Mouse (Mus musculus) intestine, embryonic 15.5 days (tissue): ENCODE measurements around the gene Zbtb38. TPM values are rescaled to one million over a fixed set of nuclear protein-coding genes. Genes with fewer than 3 reads are reported as not detected.
A peak's percentile ranks its signal among the peaks of the same experiment; 100 is the strongest.
"Not testable (repeated sequence)": the region's sequence is repeated elsewhere in the genome, so short reads cannot be mapped to it uniquely, and the experiment has no call there.

Experiments
- ATAC-seq: fragments of 200-750 bp; cut with Nextera tagmentation; 2 replicates; pipeline ENCODE4 v1.8.0; 2017; ENCODE audit warnings: moderate TSS enrichment, moderate library complexity
- H3K27ac ChIP-seq: fragments of 300-500 bp; sonication (generic); 2 replicates; pipeline ENCODE4 v1.5.1; 2015; ENCODE audit warnings: mild to moderate bottlenecking, inconsistent platforms
- H3K27me3 ChIP-seq: fragments of 300-500 bp; sonication (generic); replicated peaks from 2 replicates; pipeline ENCODE4 v1.6.1; 2015; ENCODE audit warnings: inconsistent platforms
- H3K36me3 ChIP-seq: fragments of 300-500 bp; sonication (generic); 2 replicates; pipeline ENCODE4 v1.6.1; 2015; ENCODE audit warnings: inconsistent platforms
- H3K4me1 ChIP-seq: fragments of 300-500 bp; sonication (generic); replicated peaks from 2 replicates; pipeline ENCODE4 v1.6.1; 2015; ENCODE audit warnings: inconsistent platforms
- H3K4me2 ChIP-seq: fragments of 300-500 bp; sonication (generic); replicated peaks from 2 replicates; pipeline ENCODE4 v1.6.1; 2015; ENCODE audit warnings: mild to moderate bottlenecking, inconsistent platforms
- H3K4me3 ChIP-seq: fragments of 300-500 bp; sonication (generic); replicated peaks from 2 replicates; pipeline ENCODE4 v1.5.1; 2015; ENCODE audit warnings: inconsistent platforms
- H3K9ac ChIP-seq: fragments of 300-500 bp; sonication (generic); 2 replicates; pipeline ENCODE4 v1.6.1; 2015; ENCODE audit warnings: inconsistent platforms
- H3K9me3 ChIP-seq: fragments of 300-500 bp; sonication (generic); 2 replicates; pipeline ENCODE4 v1.6.1; 2016; ENCODE audit warnings: inconsistent platforms
- WGBS: fragments of 180-500 bp; shearing (Covaris S2); methylation state at CpG from one replicate; pipeline ENCODE4 v1.1.7; 2015; 5-methylcytosine and 5-hydroxymethylcytosine counted together
- polyA plus RNA-seq: library from polyadenylated mRNA; unstranded; fragments of >200 nt; fragmentation: Nextera tagmentation; extraction: Ambion mirVana; gene quantifications from 2 replicates; pipeline ENCODE4 v1.2.1, GENCODE M21; 2015

Gene Zbtb38
- polyA plus RNA-seq, 1 experiment from 2014 or later = 22.9 TPM

GRCm38 (mm10) chr9:96677711-96678110 lies 74.9 kb downstream of the Zbtb38 start:
- not testable (repeated sequence) for H3K4me2 ChIP-seq, H3K4me3 ChIP-seq, H3K27ac ChIP-seq, H3K9me3 ChIP-seq, H3K9ac ChIP-seq, H3K27me3 ChIP-seq, H3K36me3 ChIP-seq, ATAC-seq, H3K4me1 ChIP-seq
- WGBS = 78% methylated on average over 5 of the region's 5 CpGs

DNA sequence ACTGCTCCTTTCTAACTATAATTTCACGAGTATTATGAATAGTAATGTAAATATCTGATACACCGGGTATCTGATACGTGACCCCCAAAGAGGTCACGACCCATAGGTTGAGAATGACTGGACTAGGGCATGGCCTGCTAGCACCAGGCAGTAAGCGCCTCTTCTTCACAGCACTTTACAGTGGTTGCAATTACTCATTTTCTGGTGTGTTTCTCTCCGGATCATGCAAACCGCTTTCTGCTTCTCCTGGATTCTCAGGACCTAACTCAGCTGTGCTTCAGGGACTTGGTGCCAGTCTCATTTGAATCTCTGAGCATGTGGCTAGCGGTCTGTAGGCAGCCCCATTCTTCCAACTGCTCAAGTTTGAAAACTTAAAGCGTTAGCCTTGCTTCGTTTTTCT lies 76.0 kb downstream of the Zbtb38 start:
- Histone ChIP-seq H3K9me3 (no peaks in the 10 kb centered on the region), H3K4me2 (no peak overlapping the region), H3K9ac (no peak overlapping the region), H3K4me3 (no peak overlapping the region), H3K27me3 (no peaks in the 10 kb centered on the region), H3K27ac (no peak overlapping the region), H3K4me1 (no peaks in the 10 kb centered on the region), H3K36me3 (no peaks in the 10 kb centered on the region)
- 86% methylated on average over 10 of the region's 10 CpGs for WGBS
- ATAC-seq = no peak

GRCm38 (mm10) chr9:96675763-96676640 lies 76.6 kb downstream of the Zbtb38 start:
- ATAC-seq = no peak
- Histone ChIP-seq H3K27ac (no peak overlapping the region), H3K36me3 (no peaks in the 10 kb centered on the region), H3K4me3 (no peak overlapping the region), H3K9ac (no peak overlapping the region), H3K4me2 (no peak overlapping the region), H3K27me3 (no peaks in the 10 kb centered on the region), H3K4me1 (no peaks in the 10 kb centered on the region), H3K9me3 (no peaks in the 10 kb centered on the region)
- WGBS = 86% methylated on average over 8 of the region's 8 CpGs

DNA sequence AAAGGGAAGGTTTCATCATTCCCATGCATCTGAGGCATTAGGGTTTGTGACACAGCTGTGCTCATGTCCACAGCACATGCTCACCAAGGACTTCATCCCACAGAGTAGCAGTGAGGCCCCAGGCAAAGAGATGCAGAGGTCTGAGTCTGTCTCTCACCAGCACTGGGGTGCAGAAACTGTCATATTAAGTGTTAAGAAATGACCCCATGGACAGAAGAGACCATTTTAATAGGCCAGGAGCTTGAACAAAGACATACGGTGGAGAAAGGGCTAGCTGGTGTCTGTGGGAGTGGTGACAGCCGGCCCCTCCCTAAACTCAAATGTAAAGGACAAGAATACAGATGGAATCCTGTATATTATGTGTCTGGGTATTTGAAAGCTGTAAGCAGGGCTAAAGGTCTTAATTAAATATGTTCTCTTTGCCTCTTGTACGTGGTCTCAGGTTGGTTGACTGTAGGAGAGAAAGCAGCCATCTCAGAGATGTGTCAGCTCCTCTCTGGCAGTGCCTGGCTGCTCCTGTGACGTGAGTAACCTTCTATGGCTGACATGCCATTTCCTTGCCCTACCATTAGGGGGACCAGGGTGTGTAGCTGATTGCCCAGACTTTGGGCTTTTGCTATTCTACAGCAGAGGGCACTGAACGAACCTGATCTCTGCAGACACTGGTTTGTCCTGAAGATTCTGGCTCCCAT lies 77.4 kb downstream of the Zbtb38 start:
- no peak overlapping the region for H3K27ac ChIP-seq
- no peak overlapping the region for H3K4me3 ChIP-seq
- no peaks in the 10 kb centered on the region for H3K36me3 ChIP-seq
- no peaks in the 10 kb centered on the region for H3K9me3 ChIP-seq
- no peak overlapping the region for H3K9ac ChIP-seq
- no peak overlapping the region for H3K4me2 ChIP-seq
- ATAC-seq = peak; percentile 85
- 44% methylated on average over 5 of the region's 5 CpGs for WGBS
- H3K4me1 ChIP-seq = no peaks in the 10 kb centered on the region
- H3K27me3 ChIP-seq = no peaks in the 10 kb centered on the region

DNA sequence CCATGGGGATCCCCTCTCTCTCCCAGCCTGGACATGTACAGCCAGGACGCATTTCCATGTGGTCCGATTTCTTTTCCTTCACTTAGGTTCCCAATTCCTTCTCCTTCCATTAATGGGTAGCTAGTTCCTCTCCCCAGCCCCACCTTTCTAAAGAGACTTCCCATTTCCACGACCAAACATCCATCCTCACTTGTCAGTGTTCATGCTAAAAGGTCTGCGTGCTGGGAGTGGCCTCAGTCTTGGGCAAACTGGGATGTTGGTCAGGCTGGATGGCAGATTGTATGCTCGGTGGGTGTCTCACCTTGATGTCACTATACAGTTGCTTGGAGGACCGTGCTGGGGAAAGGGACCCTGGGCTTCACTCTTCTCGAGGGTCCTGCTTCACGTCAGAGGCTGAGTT lies 78.3 kb downstream of the Zbtb38 start:
- Histone ChIP-seq H3K36me3 (no peaks in the 10 kb centered on the region), H3K4me3 (no peak overlapping the region), H3K27ac (no peak overlapping the region), H3K27me3 (no peaks in the 10 kb centered on the region), H3K9me3 (no peaks in the 10 kb centered on the region), H3K4me1 (no peaks in the 10 kb centered on the region), H3K9ac (no peak overlapping the region), H3K4me2 (no peak overlapping the region)
- no peak for ATAC-seq
- WGBS = 89% methylated on average over 8 of the region's 8 CpGs

DNA sequence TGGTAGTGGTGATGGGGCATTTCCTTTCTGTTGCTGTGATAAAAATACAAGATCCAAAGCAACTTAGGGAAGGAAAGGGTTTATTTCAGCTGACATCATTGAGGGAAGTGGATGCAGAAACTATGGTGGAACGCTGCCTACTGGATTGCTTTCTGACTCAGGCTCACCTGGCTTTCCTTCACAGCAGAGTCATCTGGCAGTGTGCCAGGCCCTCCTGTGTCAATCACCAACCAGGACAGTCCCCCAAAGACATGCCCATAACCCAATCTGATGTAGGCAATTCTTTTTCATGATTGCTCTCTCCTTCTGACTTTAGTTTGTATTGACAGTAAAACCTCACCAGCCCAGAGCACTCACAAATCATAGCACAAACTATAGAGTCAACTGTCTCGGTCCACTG lies 80.2 kb downstream of the Zbtb38 start:
- WGBS = 78% methylated on average over 2 of the region's 2 CpGs
- no peak for ATAC-seq
- H3K4me1 ChIP-seq = no peaks in the 10 kb centered on the region
- no peaks in the 10 kb centered on the region for H3K27me3 ChIP-seq
- no peak overlapping the region for H3K27ac ChIP-seq
- no peaks in the 10 kb centered on the region for H3K36me3 ChIP-seq
- no peaks in the 10 kb centered on the region for H3K9me3 ChIP-seq
- no peak overlapping the region for H3K9ac ChIP-seq
- H3K4me2 ChIP-seq = no peak overlapping the region
- no peak overlapping the region for H3K4me3 ChIP-seq

DNA sequence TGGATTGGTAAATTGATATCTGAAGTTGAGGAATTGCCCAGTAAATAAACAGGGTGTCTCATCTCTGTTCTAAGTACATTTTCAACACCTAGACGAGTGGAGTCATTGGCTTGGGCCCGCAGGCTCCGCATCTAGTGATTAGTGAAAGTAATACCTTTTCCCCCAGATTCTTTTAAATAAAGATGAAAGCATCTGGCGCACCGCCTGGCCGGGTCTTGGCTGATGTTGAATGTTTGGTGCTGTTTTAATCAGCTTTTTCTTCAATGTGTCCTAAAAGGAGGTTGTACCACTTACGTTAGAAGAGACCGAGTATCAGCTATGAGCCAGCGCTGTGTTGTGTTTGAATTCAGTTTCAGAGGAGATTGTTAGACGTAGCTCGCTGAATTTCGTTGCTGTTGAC lies 81.4 kb downstream of the Zbtb38 start:
- H3K27me3 ChIP-seq = no peaks in the 10 kb centered on the region
- no peak overlapping the region for H3K4me2 ChIP-seq
- no peak overlapping the region for H3K4me3 ChIP-seq
- WGBS = 93% methylated on average over 12 of the region's 12 CpGs
- no peaks in the 10 kb centered on the region for H3K36me3 ChIP-seq
- ATAC-seq = no peak
- H3K9me3 ChIP-seq = no peaks in the 10 kb centered on the region
- H3K4me1 ChIP-seq = no peaks in the 10 kb centered on the region
- H3K27ac ChIP-seq = no peak overlapping the region
- no peak overlapping the region for H3K9ac ChIP-seq

GRCm38 (mm10) chr9:96669877-96670276 lies 82.8 kb downstream of the Zbtb38 start:
- H3K27me3 ChIP-seq = no peaks in the 10 kb centered on the region
- H3K9ac ChIP-seq = no peak overlapping the region
- peak overlapping the region; percentile 15; the same call in 1 of the 2 replicates for H3K27ac ChIP-seq
- WGBS = 2% methylated on average over 15 of the region's 15 CpGs
- no peaks in the 10 kb centered on the region for H3K36me3 ChIP-seq
- no peaks in the 10 kb centered on the region for H3K9me3 ChIP-seq
- peak overlapping the region; percentile 23 for H3K4me3 ChIP-seq
- ATAC-seq = peak; percentile 100
- no peaks in the 10 kb centered on the region for H3K4me1 ChIP-seq
- peak overlapping the region; percentile 57 for H3K4me2 ChIP-seq

DNA sequence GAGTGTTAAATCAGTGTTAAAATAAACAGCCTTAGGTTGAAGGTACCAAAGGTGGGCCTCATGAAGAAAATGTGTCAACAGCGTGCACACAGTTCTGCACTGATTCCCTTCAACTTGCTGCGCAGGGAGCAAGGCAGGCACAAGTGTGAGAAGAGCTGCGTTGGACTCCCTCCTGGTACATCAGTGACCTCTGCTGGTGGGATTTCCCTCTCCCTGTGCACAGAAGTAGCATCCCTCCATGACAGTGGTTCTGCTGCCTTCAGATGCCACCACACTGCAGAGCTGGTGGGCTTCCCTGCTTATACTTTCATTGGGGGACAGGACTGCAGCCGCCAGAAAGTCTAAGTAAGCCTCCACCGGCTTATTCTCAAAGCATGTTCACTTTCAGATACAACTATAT lies 84.0 kb downstream of the Zbtb38 start:
- no peak overlapping the region for H3K4me2 ChIP-seq
- H3K27ac ChIP-seq = no peak overlapping the region
- H3K4me1 ChIP-seq = no peaks in the 10 kb centered on the region
- H3K36me3 ChIP-seq = no peaks in the 10 kb centered on the region
- no peak overlapping the region for H3K4me3 ChIP-seq
- no peaks in the 10 kb centered on the region for H3K9me3 ChIP-seq
- no peaks in the 10 kb centered on the region for H3K27me3 ChIP-seq
- no peak overlapping the region for H3K9ac ChIP-seq
- 47% methylated on average over 5 of the region's 5 CpGs for WGBS
- ATAC-seq = peak; percentile 46; the same call in 1 of the 2 replicates

GRCm38 (mm10) chr9:96660510-96661244 lies 92.0 kb downstream of the Zbtb38 start:
- H3K36me3 ChIP-seq = no peaks in the 10 kb centered on the region
- H3K4me1 ChIP-seq = 0 out of 2 replicates have a peak, but pooled peaks cover 5% of the 10 kb centered on the region
- no peaks in the 10 kb centered on the region for H3K9me3 ChIP-seq
- H3K4me3 ChIP-seq = no peak overlapping the region
- no peak overlapping the region for H3K27ac ChIP-seq
- ATAC-seq = no peak
- 67% methylated on average over 10 of the region's 10 CpGs for WGBS
- H3K27me3 ChIP-seq = no peaks in the 10 kb centered on the region
- no peak overlapping the region for H3K4me2 ChIP-seq
- H3K9ac ChIP-seq = no peak overlapping the region

DNA sequence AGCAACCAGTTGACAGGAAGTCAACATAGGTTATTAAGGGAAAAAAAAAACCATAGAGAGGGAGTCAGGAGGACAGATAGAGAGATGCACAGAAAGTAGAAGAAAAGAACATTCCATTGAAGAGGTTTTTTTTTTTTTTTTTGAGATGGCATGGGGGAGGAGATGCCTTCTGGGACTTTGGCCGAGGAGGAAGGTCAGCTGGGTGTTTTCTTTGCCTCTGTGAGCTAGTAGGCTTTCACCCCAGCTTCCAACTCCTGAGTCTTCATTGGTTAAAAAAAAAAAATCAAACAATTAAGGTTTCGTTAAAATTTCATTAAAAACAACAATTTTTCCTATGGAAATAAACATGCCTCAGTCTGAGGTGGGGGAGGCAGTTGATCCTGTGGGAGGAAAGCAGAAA lies 92.8 kb downstream of the Zbtb38 start:
- Histone ChIP-seq H3K4me1 (0 out of 2 replicates have a peak, but pooled peaks cover 5% of the 10 kb centered on the region), H3K27me3 (no peaks in the 10 kb centered on the region), H3K27ac (no peak overlapping the region), H3K4me3 (no peak overlapping the region), H3K4me2 (no peak overlapping the region), H3K9me3 (no peaks in the 10 kb centered on the region), H3K36me3 (no peaks in the 10 kb centered on the region), H3K9ac (no peak overlapping the region)
- WGBS = 66% methylated on average over 2 of the region's 2 CpGs
- ATAC-seq = no peak

- WGBS = 73% methylated on average over 4 of the region's 4 CpGs
These were observed 99.1 kb downstream of the Zbtb38 start for GRCm38 (mm10) chr9:96653538-96653937.

More at GRCm38 (mm10) chr9:96653538-96653937, 99.1 kb downstream of the Zbtb38 start:
- no peaks in the 10 kb centered on the region for H3K36me3 ChIP-seq
- H3K4me3 ChIP-seq = no peak overlapping the region
- no peaks in the 10 kb centered on the region for H3K9me3 ChIP-seq
- no peaks in the 10 kb centered on the region for H3K4me1 ChIP-seq
- no peak for ATAC-seq
- no peak overlapping the region for H3K4me2 ChIP-seq
- H3K9ac ChIP-seq = no peak overlapping the region
- no peak overlapping the region for H3K27ac ChIP-seq
- no peaks in the 10 kb centered on the region for H3K27me3 ChIP-seq
